Mouse (Mus musculus) hindbrain, embryonic 10.5 days (tissue): ENCODE data around the gene Ss18l2. TPM values are rescaled to one million over a fixed set of nuclear protein-coding genes. Genes with fewer than 3 reads are reported as not detected.

Source experiments
- DNase-seq: peaks from one replicate; pipeline ENCODE4 v3.0.0-alpha.2; 2017; ENCODE audit warnings: low spot score
- H3K27ac ChIP-seq: fragments of 300-500 bp; sonication (generic); 2 replicates; pipeline ENCODE4 v1.5.1; 2016; ENCODE audit warnings: mild to moderate bottlenecking, moderate library complexity
- H3K27me3 ChIP-seq: fragments of 300-500 bp; sonication (generic); 2 replicates; pipeline ENCODE4 v1.6.1; 2016; ENCODE audit warnings: mild to moderate bottlenecking; ENCODE audit not compliant: poor library complexity, insufficient read depth, severe bottlenecking
- H3K36me3 ChIP-seq: fragments of 300-500 bp; sonication (generic); 2 replicates; pipeline ENCODE4 v1.6.1; 2016; ENCODE audit warnings: mild to moderate bottlenecking, moderate library complexity
- H3K4me1 ChIP-seq: fragments of 300-500 bp; sonication (generic); replicated peaks from 2 replicates; pipeline ENCODE4 v1.6.1; 2016; ENCODE audit warnings: mild to moderate bottlenecking
- H3K4me3 ChIP-seq: fragments of 300-500 bp; sonication (generic); 2 replicates; pipeline ENCODE4 v1.5.1; 2016; ENCODE audit warnings: mild to moderate bottlenecking, moderate library complexity
- H3K9me3 ChIP-seq: fragments of 300-500 bp; sonication (generic); 2 replicates; pipeline ENCODE4 v1.6.1; 2016; ENCODE audit warnings: mild to moderate bottlenecking, moderate library complexity
- WGBS: fragments of 180-500 bp; shearing (Covaris S2); methylation state at CpG from one replicate; pipeline ENCODE4 v1.1.7; 2016; 5-methylcytosine and 5-hydroxymethylcytosine counted together
- polyA plus RNA-seq: library from polyadenylated mRNA; unstranded; fragments of >200 nt; fragmentation: Nextera tagmentation; extraction: Ambion mirVana; gene quantifications from 2 replicates; pipeline ENCODE4 v1.2.1, GENCODE M21; 2016

The Ss18l2 gene
- polyA plus RNA-seq, 1 experiment from 2014 or later = 112 TPM

GRCm38 (mm10) chr9:121706029-121706675, 4.0 kb upstream of the Ss18l2 start:
- peaks cover 8% of the 10 kb centered on the region; the same call in 1 of the 2 replicates for H3K27me3 ChIP-seq
- no peaks in the 10 kb centered on the region for H3K36me3 ChIP-seq
- 81% methylated on average over 6 of the region's 6 CpGs for WGBS
- no peak overlapping the region for H3K4me3 ChIP-seq
- H3K4me1 ChIP-seq = peaks cover 41% of the 10 kb centered on the region
- no peaks in the 10 kb centered on the region for H3K9me3 ChIP-seq
- no peak for DNase-seq
- peak overlapping the region; percentile 96; the same call in 1 of the 2 replicates for H3K27ac ChIP-seq

GRCm38 (mm10) chr9:121707801-121708200, 2.3 kb upstream of the Ss18l2 start:
- WGBS = 64% methylated on average over 6 of the region's 6 CpGs

GRCm38 (mm10) chr9:121708506-121709486, 1.3 kb upstream of the Ss18l2 start:
- Histone ChIP-seq H3K9me3 (no peaks in the 10 kb centered on the region), H3K4me3 (no peak overlapping the region), H3K36me3 (peaks cover 15% of the 10 kb centered on the region), H3K27ac (no peak overlapping the region), H3K27me3 (peaks cover 8% of the 10 kb centered on the region; the same call in 1 of the 2 replicates), H3K4me1 (peaks cover 45% of the 10 kb centered on the region)
- WGBS = 67% methylated on average over 7 of the region's 7 CpGs
- DNase-seq = no peak

More at GRCm38 (mm10) chr9:121707801-121708200, 2.3 kb upstream of the Ss18l2 start:
- Histone ChIP-seq H3K27me3 (peaks cover 8% of the 10 kb centered on the region; the same call in 1 of the 2 replicates), H3K4me1 (peaks cover 52% of the 10 kb centered on the region), H3K9me3 (no peaks in the 10 kb centered on the region), H3K4me3 (no peak overlapping the region), H3K27ac (no peak overlapping the region), H3K36me3 (peaks cover 5% of the 10 kb centered on the region)
- no peak for DNase-seq

GRCm38 (mm10) chr9:121710584-121710975, 451 bp downstream of the Ss18l2 start:
- Histone ChIP-seq H3K9me3 (no peaks in the 10 kb centered on the region), H3K27me3 (peaks cover 8% of the 10 kb centered on the region; the same call in 1 of the 2 replicates), H3K4me3 (peak overlapping the region; percentile 89), H3K36me3 (peaks cover 17% of the 10 kb centered on the region), H3K27ac (peak overlapping the region; percentile 92), H3K4me1 (peaks cover 29% of the 10 kb centered on the region)
- under 1% methylated on average over 18 of the region's 18 CpGs for WGBS
- DNase-seq = no peak

GRCm38 (mm10) chr9:121717048-121717447, 6.9 kb downstream of the Ss18l2 start:
- DNase-seq = no peak
- 88% methylated on average over 2 of the region's 2 CpGs for WGBS
- H3K36me3 ChIP-seq = peaks cover 21% of the 10 kb centered on the region

GRCm38 (mm10) chr9:121718070-121718705, 8.1 kb downstream of the Ss18l2 start:
- no peak for DNase-seq

More at GRCm38 (mm10) chr9:121717048-121717447, 6.9 kb downstream of the Ss18l2 start:
- Histone ChIP-seq H3K27me3 (no peaks in the 10 kb centered on the region), H3K4me1 (peaks cover 23% of the 10 kb centered on the region), H3K27ac (no peak overlapping the region), H3K9me3 (no peaks in the 10 kb centered on the region), H3K4me3 (no peak overlapping the region)

GRCm38 (mm10) chr9:121718792-121719318, 8.7 kb downstream of the Ss18l2 start, which contains the start of gene Nktr:
Gene Nktr, plus strand, starts transcription at chr9:121719169.
- Histone ChIP-seq H3K9me3 (no peaks in the 10 kb centered on the region), H3K4me1 (peaks cover 21% of the 10 kb centered on the region), H3K27me3 (no peaks in the 10 kb centered on the region), H3K4me3 (peak within 1 kb of the TSS; percentile 91), H3K27ac (peak within 1 kb of the TSS; percentile 97), H3K36me3 (peaks cover 5% of the 10 kb centered on the region)
- WGBS = under 1% methylated on average over 61 of the region's 61 CpGs
- peak; percentile 98 for DNase-seq

More at GRCm38 (mm10) chr9:121718070-121718705, 8.1 kb downstream of the Ss18l2 start:
- no peaks in the 10 kb centered on the region for H3K9me3 ChIP-seq
- 66% methylated on average over 15 of the region's 15 CpGs for WGBS
- H3K27me3 ChIP-seq = no peaks in the 10 kb centered on the region
- peak overlapping the region; percentile 91 for H3K4me3 ChIP-seq
- H3K27ac ChIP-seq = peak overlapping the region; percentile 97
- H3K4me1 ChIP-seq = peaks cover 21% of the 10 kb centered on the region
- H3K36me3 ChIP-seq = peaks cover 11% of the 10 kb centered on the region

GRCm38 (mm10) chr9:121719347-121720331, 9.5 kb downstream of the Ss18l2 start:
- Histone ChIP-seq H3K9me3 (no peaks in the 10 kb centered on the region), H3K4me1 (peaks cover 21% of the 10 kb centered on the region), H3K4me3 (peak overlapping the region; percentile 91), H3K36me3 (0 out of 2 replicates have a peak, but pooled peaks cover 4% of the 10 kb centered on the region), H3K27me3 (no peaks in the 10 kb centered on the region), H3K27ac (peak overlapping the region; percentile 97)
- WGBS = under 1% methylated on average over 81 of the region's 87 CpGs
- DNase-seq = peak; percentile 53

- Histone ChIP-seq H3K4me1 (no peaks in the 10 kb centered on the region), H3K4me3 (no peak overlapping the region), H3K27ac (no peak overlapping the region), H3K36me3 (peaks cover 79% of the 10 kb centered on the region), H3K9me3 (no peaks in the 10 kb centered on the region), H3K27me3 (no peaks in the 10 kb centered on the region)
- WGBS = 92% methylated on average over 6 of the region's 6 CpGs
- no peak for DNase-seq
Observed at GRCm38 (mm10) chr9:121740490-121740889, 30.4 kb downstream of the Ss18l2 start.

- Histone ChIP-seq H3K4me3 (no peak overlapping the region), H3K36me3 (peaks cover 79% of the 10 kb centered on the region), H3K27ac (no peak overlapping the region), H3K9me3 (no peaks in the 10 kb centered on the region), H3K4me1 (no peaks in the 10 kb centered on the region), H3K27me3 (no peaks in the 10 kb centered on the region)
- DNase-seq = no peak
- 90% methylated on average over 3 of the region's 3 CpGs for WGBS
Observed at GRCm38 (mm10) chr9:121741168-121741567, 31.0 kb downstream of the Ss18l2 start.

GRCm38 (mm10) chr9:121744051-121744450, 33.9 kb downstream of the Ss18l2 start:
- Histone ChIP-seq H3K27ac (no peak overlapping the region), H3K9me3 (no peaks in the 10 kb centered on the region), H3K36me3 (peaks cover 93% of the 10 kb centered on the region), H3K4me1 (no peaks in the 10 kb centered on the region), H3K27me3 (no peaks in the 10 kb centered on the region), H3K4me3 (no peak overlapping the region)
- DNase-seq = no peak
- 90% methylated on average over 8 of the region's 8 CpGs for WGBS
